Mouse (Mus musculus): ENCODE results near the gene Nedd4. TPM values are rescaled to one million over a fixed set of nuclear protein-coding genes. Genes with fewer than 3 reads are reported as not detected.

The Nedd4 gene
- total RNA-seq (2023): 126 and 148 TPM in 2 replicates

GRCm38 (mm10) chr9:72661895-72662661 lies at the start of gene Nedd4:
Nedd4 (plus strand) TSS chr9:72662346.

Other genes with a start within 250 kb of the Nedd4 start
- gene Mns1, start 224.3 kb upstream of the Nedd4 start, total RNA-seq (2023): 2.9 and 4.1 TPM in 2 replicates
- gene Tex9, start 170.1 kb upstream of the Nedd4 start, total RNA-seq (2023): 2.1 and 4.6 TPM in 2 replicates
- 26.5 and 33.2 TPM in 2 replicates for gene Rfx7, start 130.1 kb upstream of the Nedd4 start, total RNA-seq (2023)
- not detected in 2 replicates for gene Prtg, start 144.5 kb downstream of the Nedd4 start, total RNA-seq (2023)

All from neutrophil, adult 65 days (primary cell).